Mouse (Mus musculus) brown adipose tissue, adult 24 weeks (tissue): Measurements from ENCODE around the gene Phb2. TPM values are rescaled to one million over a fixed set of nuclear protein-coding genes. Genes with fewer than 3 reads are reported as not detected.
A peak's percentile ranks its signal among the peaks of the same experiment; 100 is the strongest.
"Not testable (repeated sequence)": the region's sequence is repeated elsewhere in the genome, so short reads cannot be mapped to it uniquely, and the experiment has no call there.

ENCODE experiments used
- H3K27ac ChIP-seq: fragments of 200-500 bp; replicated peaks from 2 replicates; pipeline ENCODE4 v1.5.1; 2012; ENCODE audit warnings: low read depth, mild to moderate bottlenecking, low read length
- H3K4me1 ChIP-seq: fragments of 200-500 bp; 2 replicates; pipeline ENCODE4 v1.6.1; 2012; ENCODE audit warnings: low read length, mixed read lengths; ENCODE audit not compliant: control insufficient read depth, insufficient read depth, insufficient read length
- H3K4me3 ChIP-seq: fragments of 200-500 bp; 2 replicates; pipeline ENCODE4 v1.5.1; 2012; ENCODE audit warnings: low read depth, mild to moderate bottlenecking, low read length, moderate library complexity; ENCODE audit not compliant: insufficient read depth
- polyA plus RNA-seq: library from polyadenylated mRNA; stranded (reverse); fragments of >200 nt; gene quantifications from 2 replicates; pipeline ENCODE4 v1.2.4, GENCODE M21; 2012; ENCODE audit not compliant: missing spikeins, insufficient read depth, insufficient read length

The Phb2 gene
- polyA plus RNA-seq = 284 and 381 TPM in 2 replicates

GRCm38 (mm10) chr6:124711824-124712782, at the start of gene Phb2, which contains the start of gene Emg1:
Gene Phb2, plus strand, starts transcription at chr6:124712336.
Gene Emg1, minus strand, starts transcription at chr6:124712178.
- Histone ChIP-seq H3K4me1 (peaks cover 9% of the 10 kb centered on the region), H3K4me3 (peak within 1 kb of the TSS; percentile 86), H3K27ac (peak within 1 kb of the TSS; percentile 83)

GRCm38 (mm10) chr6:124662477-124663423, 49.4 kb upstream of the Phb2 start, which contains the start of gene Lpcat3:
Gene Lpcat3, plus strand, starts transcription at chr6:124663027.
- H3K27ac ChIP-seq = peak within 1 kb of the TSS; percentile 89
- no peaks in the 10 kb centered on the region; the same call in 1 of the 2 replicates for H3K4me1 ChIP-seq
- peak within 1 kb of the TSS; percentile 97 for H3K4me3 ChIP-seq

DNA sequence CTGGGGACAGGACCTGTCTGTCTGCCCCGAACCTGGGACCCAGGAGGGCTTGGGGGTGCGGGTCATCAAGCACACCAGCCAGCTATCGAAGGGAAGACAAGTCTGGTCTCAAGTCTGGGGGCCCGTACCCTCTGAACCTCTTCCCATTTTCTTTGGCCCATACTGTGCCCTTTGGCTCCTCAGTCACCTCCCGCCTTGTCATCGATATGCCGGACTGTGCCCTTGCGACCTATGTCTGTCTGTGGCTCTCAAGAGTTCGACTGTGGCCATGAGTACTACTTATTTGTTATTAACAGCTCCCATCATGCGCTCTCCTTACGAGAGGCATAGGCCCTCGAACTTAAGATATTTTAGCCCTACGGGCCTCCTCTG, 48.7 kb upstream of the Phb2 start:
- Histone ChIP-seq H3K4me1 (no peaks in the 10 kb centered on the region; the same call in 1 of the 2 replicates), H3K27ac (peak overlapping the region; percentile 89), H3K4me3 (peak overlapping the region; percentile 97)

GRCm38 (mm10) chr6:124664256-124664655, 47.9 kb upstream of the Phb2 start:
- Histone ChIP-seq H3K4me1 (no peaks in the 10 kb centered on the region; the same call in 1 of the 2 replicates), H3K27ac (no peak overlapping the region), H3K4me3 (peak overlapping the region; percentile 34)

DNA sequence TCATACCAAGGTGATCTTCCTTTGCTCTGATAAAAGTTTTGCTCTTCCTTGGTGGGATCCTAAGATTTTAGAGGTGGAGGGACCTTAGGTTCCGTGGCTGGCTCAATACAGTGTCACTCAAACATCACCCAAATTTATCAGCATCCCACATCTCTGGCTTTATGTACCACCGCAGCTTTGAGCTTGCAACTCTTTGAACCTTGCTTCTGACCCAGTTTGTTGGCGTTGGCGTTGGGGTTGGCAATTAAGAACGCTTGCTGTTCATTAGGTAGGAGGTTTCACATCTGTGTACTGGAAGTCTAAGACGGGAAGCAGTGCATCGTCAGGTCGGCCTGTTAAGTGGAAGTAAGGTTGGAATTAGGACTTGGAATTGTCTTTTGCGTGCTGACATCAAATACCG, 47.1 kb upstream of the Phb2 start:
- Histone ChIP-seq H3K4me3 (no peak overlapping the region), H3K27ac (no peak overlapping the region)

DNA sequence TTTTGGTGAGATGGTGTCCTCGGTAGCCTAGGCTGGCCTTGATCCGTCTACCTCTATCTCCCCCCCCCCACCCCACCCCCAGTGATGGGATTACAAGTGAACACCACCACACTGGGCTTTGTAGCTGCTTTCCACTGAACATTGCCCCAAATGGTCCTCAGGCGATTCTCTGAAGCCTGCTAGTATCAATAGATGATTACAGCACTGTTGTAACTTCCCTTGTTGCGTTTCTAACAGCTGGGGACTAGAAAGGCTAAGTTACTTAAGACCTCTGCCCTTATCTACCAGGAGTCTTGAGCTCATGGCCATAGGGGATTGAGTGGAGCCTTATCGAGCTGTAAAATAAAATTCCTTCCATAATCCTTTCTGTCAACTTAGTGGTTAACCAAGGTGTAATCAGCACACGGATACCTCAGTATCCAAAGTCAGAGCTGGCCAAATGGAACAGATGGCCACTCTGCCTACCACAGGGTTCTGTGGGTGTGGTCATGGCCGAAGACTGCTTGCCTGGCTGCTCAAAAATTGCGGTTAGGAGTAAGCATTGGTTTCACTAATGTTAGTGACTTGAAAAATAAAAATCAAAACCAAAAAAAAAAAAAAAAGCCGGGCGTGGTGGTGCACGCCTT, 42.8 kb upstream of the Phb2 start:
- no peak overlapping the region for H3K27ac ChIP-seq
- H3K4me3 ChIP-seq = no peak overlapping the region
- H3K4me1 ChIP-seq = peaks cover 2% of the 10 kb centered on the region; the same call in 1 of the 2 replicates

More for the DNA sequence above, 47.1 kb upstream of the Phb2 start:
- H3K4me1 ChIP-seq = no peaks in the 10 kb centered on the region; the same call in 1 of the 2 replicates

GRCm38 (mm10) chr6:124670281-124670900, 41.7 kb upstream of the Phb2 start:
- peaks cover 2% of the 10 kb centered on the region; the same call in 1 of the 2 replicates for H3K4me1 ChIP-seq
- no peak overlapping the region for H3K4me3 ChIP-seq
- no peak overlapping the region for H3K27ac ChIP-seq

GRCm38 (mm10) chr6:124672100-124672499, 40.0 kb upstream of the Phb2 start:
- H3K27ac ChIP-seq = 0 out of 2 replicates have a peak overlapping the region, but pooled peaks have one; percentile 19
- no peak overlapping the region for H3K4me3 ChIP-seq
- H3K4me1 ChIP-seq = peaks cover 2% of the 10 kb centered on the region; the same call in 1 of the 2 replicates

GRCm38 (mm10) chr6:124673619-124674018, 38.5 kb upstream of the Phb2 start:
- H3K4me1 ChIP-seq = peaks cover 2% of the 10 kb centered on the region; the same call in 1 of the 2 replicates
- no peak overlapping the region for H3K27ac ChIP-seq
- H3K4me3 ChIP-seq = no peak overlapping the region

DNA sequence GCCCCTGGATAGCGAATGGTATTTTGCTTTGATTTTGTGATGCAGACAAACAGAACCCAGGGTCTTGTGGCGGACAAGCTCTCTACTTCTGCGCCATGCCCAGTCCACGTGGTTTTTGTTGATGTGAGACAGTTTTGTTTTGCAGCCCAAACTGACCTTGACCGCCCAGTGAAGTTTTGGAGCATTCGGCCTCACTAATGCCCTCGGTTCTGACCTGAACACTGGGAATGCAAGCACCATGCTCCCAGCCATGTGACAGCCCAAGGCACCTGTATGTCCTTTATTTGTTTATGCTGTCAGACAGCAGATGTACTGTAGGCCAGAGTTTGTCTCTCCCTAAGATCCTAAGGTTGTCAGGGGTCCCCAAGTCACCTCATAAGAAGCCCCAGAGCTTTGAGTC, 37.5 kb upstream of the Phb2 start:
- H3K27ac ChIP-seq = no peak overlapping the region
- H3K4me3 ChIP-seq = no peak overlapping the region
- H3K4me1 ChIP-seq = peaks cover 2% of the 10 kb centered on the region; the same call in 1 of the 2 replicates

DNA sequence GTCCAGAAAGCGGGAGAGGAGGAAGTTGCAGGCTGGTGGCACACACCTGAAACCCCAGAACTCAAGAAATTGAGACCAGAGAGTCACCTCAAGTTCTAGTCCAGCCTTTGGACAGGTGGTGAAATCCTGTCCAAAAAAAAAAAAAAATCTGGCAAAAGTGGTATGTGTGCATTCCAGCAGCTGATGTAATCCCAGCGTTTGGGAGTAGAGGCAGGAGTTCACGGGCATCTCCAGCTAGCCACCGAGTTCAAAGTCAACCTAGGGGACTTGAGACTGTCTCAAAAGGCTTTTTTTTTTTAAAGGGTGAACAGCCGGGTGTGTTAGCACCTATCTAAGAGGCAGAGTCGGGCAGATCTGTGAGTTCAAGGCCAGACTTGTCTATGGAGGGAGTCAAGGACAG, 36.0 kb upstream of the Phb2 start:
- Histone ChIP-seq H3K4me1 (peaks cover 2% of the 10 kb centered on the region; the same call in 1 of the 2 replicates), H3K27ac (no peak overlapping the region), H3K4me3 (no peak overlapping the region)

- Histone ChIP-seq H3K4me1 (peaks cover under 1% of the 10 kb centered on the region), H3K27ac (no peak overlapping the region), H3K4me3 (no peak overlapping the region)
Measured at GRCm38 (mm10) chr6:124678769-124679168, 33.4 kb upstream of the Phb2 start.

GRCm38 (mm10) chr6:124679486-124679885, 32.6 kb upstream of the Phb2 start:
- no peak overlapping the region for H3K27ac ChIP-seq
- H3K4me1 ChIP-seq = peaks cover 2% of the 10 kb centered on the region
- no peak overlapping the region for H3K4me3 ChIP-seq

DNA sequence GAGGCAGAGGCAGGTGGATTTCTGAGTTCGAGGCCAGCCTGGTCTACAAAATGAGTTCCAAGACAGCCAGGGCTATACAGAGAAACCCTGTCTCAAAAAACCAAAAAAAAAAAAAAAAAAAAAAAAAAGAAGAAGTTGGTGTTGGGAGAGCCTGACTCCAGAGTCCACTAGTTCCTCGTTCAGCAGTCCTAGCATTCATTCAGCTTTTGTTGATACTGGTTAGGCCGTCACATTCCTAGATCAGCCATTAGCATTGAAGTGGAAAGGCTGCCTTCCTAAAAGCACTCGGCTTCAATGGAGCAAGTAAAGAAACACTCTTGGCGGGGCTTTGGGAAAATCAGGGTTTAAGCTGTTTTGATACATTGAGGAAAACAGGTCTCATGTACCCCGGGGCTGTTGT, 29.8 kb upstream of the Phb2 start:
- H3K27ac ChIP-seq, H3K4me1 ChIP-seq, H3K4me3 ChIP-seq: not testable (repeated sequence)
